Mouse (Mus musculus) liver, embryonic 16.5 days (tissue): ENCODE data around the gene Gm8439. TPM values are rescaled to one million over a fixed set of nuclear protein-coding genes. Genes with fewer than 3 reads are reported as not detected.
"Not testable (repeated sequence)": the region's sequence is repeated elsewhere in the genome, so short reads cannot be mapped to it uniquely, and the experiment has no call there.

Experiments
- ATAC-seq: fragments of 200-750 bp; cut with Nextera tagmentation; 2 replicates; pipeline ENCODE4 v1.8.0; 2017; ENCODE audit warnings: low read depth, mild to moderate bottlenecking, moderate number of reproducible peaks, moderate library complexity
- H3K27ac ChIP-seq: fragments of 300-500 bp; sonication (generic); 2 replicates; pipeline ENCODE4 v1.5.1; 2014; ENCODE audit warnings: mild to moderate bottlenecking, low read length
- H3K27me3 ChIP-seq: fragments of 300-500 bp; sonication (generic); 2 replicates; pipeline ENCODE4 v1.6.1; 2014; ENCODE audit warnings: low read depth, low read length, mixed read lengths; ENCODE audit not compliant: control insufficient read depth, insufficient read depth
- H3K36me3 ChIP-seq: fragments of 300-500 bp; sonication (generic); 2 replicates; pipeline ENCODE4 v1.6.1; 2014; ENCODE audit warnings: mild to moderate bottlenecking; ENCODE audit not compliant: control insufficient read depth, insufficient read depth
- H3K4me1 ChIP-seq: fragments of 300-500 bp; sonication (generic); 2 replicates; pipeline ENCODE4 v1.6.1; 2014; ENCODE audit warnings: low read depth, low read length, mixed read lengths; ENCODE audit not compliant: control insufficient read depth
- H3K4me2 ChIP-seq: fragments of 300-500 bp; sonication (generic); 2 replicates; pipeline ENCODE4 v1.6.1; 2014; ENCODE audit warnings: low read depth, low read length, mixed read lengths
- H3K4me3 ChIP-seq: fragments of 300-500 bp; sonication (generic); 2 replicates; pipeline ENCODE4 v1.5.1; 2014; ENCODE audit warnings: low read depth, mild to moderate bottlenecking, low read length
- H3K9ac ChIP-seq: fragments of 300-500 bp; sonication (generic); 2 replicates; pipeline ENCODE4 v1.6.1; 2014; ENCODE audit warnings: low read depth, low read length
- H3K9me3 ChIP-seq: fragments of 300-500 bp; sonication (generic); replicated peaks from 2 replicates; pipeline ENCODE4 v1.6.1; 2016; ENCODE audit warnings: low read length; ENCODE audit not compliant: control insufficient read depth
- WGBS: fragments of 180-500 bp; shearing (Covaris S2); extraction: QIAGEN DNeasy Blood & Tissue Kit; methylation state at CpG from one replicate; pipeline ENCODE4 v1.1.7; 2014; ENCODE audit not compliant: insufficient replicate concordance; 5-methylcytosine and 5-hydroxymethylcytosine counted together
- polyA plus RNA-seq: library from polyadenylated mRNA; unstranded; fragments of >200 nt; fragmentation: Nextera tagmentation; extraction: Ambion mirVana; gene quantifications from 2 replicates; pipeline ENCODE4 v1.2.1, GENCODE M21; 2015

Gene Gm8439
- polyA plus RNA-seq, 1 experiment from 2014 or later: 0.32 TPM

- Histone ChIP-seq H3K9me3 (no peaks in the 10 kb centered on the region), H3K36me3 (no peaks in the 10 kb centered on the region), H3K4me3 (peak overlapping the region; percentile 93), H3K4me1 (peaks cover 27% of the 10 kb centered on the region), H3K27me3 (no peaks in the 10 kb centered on the region), H3K9ac (no peak overlapping the region; the same call in 1 of the 2 replicates), H3K27ac (no peak overlapping the region), H3K4me2 (peak overlapping the region; percentile 100)
- WGBS: 66% methylated on average over 3 of the region's 3 CpGs
- ATAC-seq: no peak
Observed at GRCm38 (mm10) chr4:120571070-120571464, 17.5 kb upstream of the Gm8439 start.

- 59% methylated on average over 3 of the region's 3 CpGs for WGBS
- Histone ChIP-seq H3K9ac (no peak overlapping the region), H3K27me3 (no peaks in the 10 kb centered on the region), H3K4me1 (peaks cover 23% of the 10 kb centered on the region), H3K36me3 (no peaks in the 10 kb centered on the region), H3K4me3 (no peak overlapping the region), H3K9me3 (no peaks in the 10 kb centered on the region), H3K27ac (no peak overlapping the region), H3K4me2 (no peak overlapping the region)
- ATAC-seq: no peak
Observed at GRCm38 (mm10) chr4:120571691-120572090, 16.9 kb upstream of the Gm8439 start.

- Histone ChIP-seq H3K4me3 (no peak overlapping the region), H3K27me3 (no peaks in the 10 kb centered on the region; the same call in 1 of the 2 replicates), H3K9ac (no peak overlapping the region), H3K36me3 (no peaks in the 10 kb centered on the region), H3K27ac (no peak overlapping the region), H3K4me2 (no peak overlapping the region), H3K4me1 (peaks cover 6% of the 10 kb centered on the region), H3K9me3 (no peaks in the 10 kb centered on the region)
- ATAC-seq: 0 out of 2 replicates have a peak, but pooled peaks have one; percentile 41
- WGBS: 28% methylated on average over 5 of the region's 5 CpGs
Observed at GRCm38 (mm10) chr4:120580894-120581293, 7.7 kb upstream of the Gm8439 start.

- H3K4me3 ChIP-seq: no peak overlapping the region
- 72% methylated on average over 9 of the region's 9 CpGs for WGBS
- H3K27ac ChIP-seq: no peak overlapping the region
- H3K4me1 ChIP-seq: peaks cover 6% of the 10 kb centered on the region
- no peak overlapping the region for H3K9ac ChIP-seq
- peaks cover under 1% of the 10 kb centered on the region for H3K27me3 ChIP-seq
- H3K36me3 ChIP-seq: no peaks in the 10 kb centered on the region
- H3K9me3 ChIP-seq: no peaks in the 10 kb centered on the region
- H3K4me2 ChIP-seq: no peak overlapping the region
- ATAC-seq: no peak
Observed at GRCm38 (mm10) chr4:120581711-120582110, 6.8 kb upstream of the Gm8439 start.

GRCm38 (mm10) chr4:120586986-120587385, 1.6 kb upstream of the Gm8439 start:
- no peaks in the 10 kb centered on the region for H3K36me3 ChIP-seq
- WGBS: 41% methylated on average over 1 of the region's 1 CpGs
- ATAC-seq: no peak
- H3K9ac ChIP-seq: no peak overlapping the region
- no peak overlapping the region for H3K4me3 ChIP-seq
- H3K27ac ChIP-seq: no peak overlapping the region
- H3K9me3 ChIP-seq: no peaks in the 10 kb centered on the region
- peaks cover 11% of the 10 kb centered on the region for H3K4me1 ChIP-seq
- H3K4me2 ChIP-seq: no peak overlapping the region
- peaks cover 3% of the 10 kb centered on the region for H3K27me3 ChIP-seq

- H3K9ac ChIP-seq: peak overlapping the region; percentile 10; the same call in 1 of the 2 replicates
Observed at GRCm38 (mm10) chr4:120589070-120589469, 525 bp downstream of the Gm8439 start.

GRCm38 (mm10) chr4:120589815-120590422, 1.4 kb downstream of the Gm8439 start:
- H3K27ac ChIP-seq: no peak overlapping the region
- H3K9ac ChIP-seq: no peak overlapping the region

More at GRCm38 (mm10) chr4:120589070-120589469, 525 bp downstream of the Gm8439 start:
- H3K4me3 ChIP-seq: no peak overlapping the region
- 21% methylated on average over 3 of the region's 3 CpGs for WGBS
- H3K27ac ChIP-seq: peak overlapping the region; percentile 37; the same call in 1 of the 2 replicates
- H3K27me3 ChIP-seq: peaks cover 3% of the 10 kb centered on the region
- peak overlapping the region; percentile 25 for H3K4me2 ChIP-seq
- H3K36me3 ChIP-seq: no peaks in the 10 kb centered on the region
- ATAC-seq: no peak
- no peaks in the 10 kb centered on the region for H3K9me3 ChIP-seq
- peaks cover 11% of the 10 kb centered on the region for H3K4me1 ChIP-seq

GRCm38 (mm10) chr4:120590973-120591372, 2.4 kb downstream of the Gm8439 start:
- H3K4me2 ChIP-seq: no peak overlapping the region
- peaks cover 3% of the 10 kb centered on the region for H3K27me3 ChIP-seq
- no peak overlapping the region for H3K9ac ChIP-seq
- no peak overlapping the region for H3K27ac ChIP-seq
- no peak overlapping the region for H3K4me3 ChIP-seq
- H3K9me3 ChIP-seq: no peaks in the 10 kb centered on the region
- H3K4me1 ChIP-seq: peaks cover 11% of the 10 kb centered on the region
- WGBS: 67% methylated on average over 4 of the region's 4 CpGs
- no peak for ATAC-seq
- no peaks in the 10 kb centered on the region for H3K36me3 ChIP-seq

More at GRCm38 (mm10) chr4:120589815-120590422, 1.4 kb downstream of the Gm8439 start:
- peak; percentile 80 for ATAC-seq
- WGBS: 23% methylated on average over 5 of the region's 5 CpGs
- H3K9me3 ChIP-seq: no peaks in the 10 kb centered on the region
- H3K4me2 ChIP-seq: no peak overlapping the region
- peaks cover 11% of the 10 kb centered on the region for H3K4me1 ChIP-seq
- H3K27me3 ChIP-seq: peaks cover 3% of the 10 kb centered on the region
- H3K36me3 ChIP-seq: no peaks in the 10 kb centered on the region
- H3K4me3 ChIP-seq: no peak overlapping the region

- H3K27me3 ChIP-seq, H3K4me2 ChIP-seq, H3K9ac ChIP-seq, H3K4me3 ChIP-seq, H3K9me3 ChIP-seq, H3K36me3 ChIP-seq, H3K4me1 ChIP-seq, H3K27ac ChIP-seq: not testable (repeated sequence)
- 64% methylated on average over 1 of the region's 1 CpGs for WGBS
- ATAC-seq: 0 out of 2 replicates have a peak, but pooled peaks have one; percentile 56
Observed at GRCm38 (mm10) chr4:120596210-120596609, 7.7 kb downstream of the Gm8439 start.
